Mouse (Mus musculus): Measurements from ENCODE around the gene Olig2. TPM values are rescaled to one million over a fixed set of nuclear protein-coding genes. Genes with fewer than 3 reads are reported as not detected.

Gene Olig2
- 7.1 and 8.6 TPM in 2 replicates for polyA plus RNA-seq (2015; fragmentation: Nextera tagmentation; extraction: Ambion mirVana)

DNA sequence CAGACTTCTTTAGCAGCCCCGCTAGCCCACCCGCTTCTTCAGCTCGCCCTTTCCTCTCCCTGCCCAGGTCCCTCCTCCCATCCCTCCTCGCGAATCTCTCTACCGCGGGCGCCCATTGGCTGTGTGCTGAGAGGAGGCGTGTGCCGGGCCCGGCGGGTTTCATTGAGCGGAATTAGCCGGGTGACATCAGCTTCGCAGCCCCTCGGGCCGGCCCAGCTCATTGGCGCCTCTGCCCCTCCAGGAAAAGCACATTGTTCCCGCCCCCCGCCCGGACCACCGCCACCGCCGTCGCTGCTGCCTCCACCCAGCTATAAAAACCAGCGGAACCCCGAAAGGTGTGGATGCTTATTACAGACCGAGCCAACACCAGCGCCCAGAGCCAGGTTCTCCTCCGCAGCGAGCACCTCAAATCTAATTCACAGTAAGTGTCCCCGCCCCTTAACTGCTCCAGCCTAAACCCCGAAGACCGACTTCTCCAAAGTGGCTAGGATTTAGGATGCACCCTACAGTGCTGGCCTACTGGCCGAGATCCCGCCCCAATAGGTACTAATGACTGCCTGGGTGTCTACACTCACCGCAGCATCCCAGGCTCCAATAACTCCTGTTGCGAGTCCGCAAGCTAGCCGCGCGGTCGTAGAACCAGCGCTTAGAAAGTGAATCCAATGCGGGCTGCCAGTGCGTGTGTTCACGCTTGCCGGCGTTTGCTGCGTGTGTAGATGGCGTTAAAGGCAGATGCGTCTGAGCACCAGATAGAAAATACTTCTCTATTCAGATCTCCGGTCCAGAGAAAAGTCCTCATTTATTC lies at the start of gene Olig2:
TSS of gene Olig2 (plus strand) at position 225 of the 805 bp plus-strand sequence.
- under 1% methylated on average over 53 of the region's 53 CpGs for WGBS
- no peaks in the 10 kb centered on the region for H3K36me3 ChIP-seq
- H3K27ac ChIP-seq (replicated peaks): no peak within 1 kb of the TSS
- peaks cover 60% of the 10 kb centered on the region for H3K4me1 ChIP-seq
- no peaks in the 10 kb centered on the region for H3K9me3 ChIP-seq
- peak within 1 kb of the TSS; percentile 22 for H3K9ac ChIP-seq (replicated peaks)
- ATAC-seq (replicated peaks): peak; percentile 93
- H3K4me2 ChIP-seq (replicated peaks): peak within 1 kb of the TSS; percentile 46
- peaks cover 77% of the 10 kb centered on the region for H3K27me3 ChIP-seq
- H3K4me3 ChIP-seq: peak within 1 kb of the TSS; percentile 39

DNA sequence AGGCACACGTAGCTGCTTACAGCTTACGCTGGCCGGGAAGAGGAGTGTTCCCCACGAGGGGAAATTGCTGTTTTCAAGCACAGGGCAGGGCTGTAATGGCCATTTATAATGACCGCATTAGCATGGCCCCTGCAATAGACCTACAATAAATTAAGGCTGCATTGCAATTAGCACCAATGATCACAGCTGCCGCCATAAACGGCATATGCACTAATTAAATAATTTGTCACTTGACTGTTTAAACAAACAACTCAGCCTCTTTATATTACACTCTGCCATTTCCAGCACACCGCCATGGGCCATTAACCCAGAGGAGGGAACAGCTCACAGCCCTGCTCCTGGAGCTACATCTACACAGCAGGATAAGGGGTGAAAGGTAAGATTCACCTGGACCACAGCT lies 49.4 kb upstream of the Olig2 start:
- H3K4me2 ChIP-seq (replicated peaks): no peak overlapping the region
- peaks cover 46% of the 10 kb centered on the region for H3K4me1 ChIP-seq
- H3K4me3 ChIP-seq: no peak overlapping the region
- 9% methylated on average over 8 of the region's 8 CpGs for WGBS
- H3K9ac ChIP-seq (replicated peaks): no peak overlapping the region
- peak; percentile 31; the same call in 1 of the 2 replicates for ATAC-seq (replicated peaks)
- peaks cover 73% of the 10 kb centered on the region for H3K27me3 ChIP-seq
- no peaks in the 10 kb centered on the region for H3K9me3 ChIP-seq
- no peaks in the 10 kb centered on the region for H3K36me3 ChIP-seq
- no peak overlapping the region for H3K27ac ChIP-seq (replicated peaks)

DNA sequence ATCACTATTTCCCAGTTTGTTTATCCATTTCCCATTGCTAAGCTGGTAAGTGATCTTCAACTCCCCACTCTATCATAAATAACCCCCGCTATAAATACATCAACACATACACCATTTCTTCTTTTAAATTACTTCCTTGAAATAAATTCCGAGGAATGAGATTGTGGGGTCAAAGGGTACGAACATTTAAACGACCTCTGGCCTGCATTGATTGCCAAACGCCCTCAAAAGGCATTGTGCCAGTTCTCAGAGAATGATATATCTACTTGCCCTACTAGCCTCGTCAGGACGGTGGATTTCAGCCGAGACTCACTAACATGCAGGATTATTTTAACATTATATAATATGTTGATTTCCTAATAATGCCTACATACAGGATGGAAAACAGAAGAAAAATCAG lies 38.2 kb upstream of the Olig2 start:
- no peak overlapping the region for H3K9ac ChIP-seq (replicated peaks)
- H3K4me1 ChIP-seq: peaks cover 9% of the 10 kb centered on the region
- H3K27me3 ChIP-seq: peaks cover 41% of the 10 kb centered on the region
- H3K4me2 ChIP-seq (replicated peaks): no peak overlapping the region
- no peaks in the 10 kb centered on the region for H3K9me3 ChIP-seq
- H3K36me3 ChIP-seq: no peaks in the 10 kb centered on the region
- no peak overlapping the region for H3K27ac ChIP-seq (replicated peaks)
- WGBS: 64% methylated on average over 8 of the region's 8 CpGs
- ATAC-seq (replicated peaks): no peak
- no peak overlapping the region for H3K4me3 ChIP-seq

DNA sequence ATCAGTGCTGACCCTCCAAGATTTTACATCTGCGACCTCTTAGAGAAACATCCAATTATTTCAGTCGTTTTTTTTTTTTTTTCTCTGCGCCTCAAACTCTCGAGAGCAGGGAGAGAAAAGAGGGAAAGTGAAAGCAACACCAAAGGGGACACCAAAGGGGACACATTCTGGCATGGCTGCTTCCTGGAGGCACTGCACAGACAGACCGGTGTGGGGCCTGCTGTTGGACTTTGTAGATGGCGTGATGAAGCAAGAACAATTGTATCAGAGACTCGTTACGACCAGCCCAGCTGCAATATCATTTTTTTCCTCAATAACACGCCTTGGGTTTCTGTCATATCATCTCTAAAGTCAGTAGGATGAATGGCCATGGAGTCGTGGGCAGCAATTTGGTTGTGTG lies 37.6 kb upstream of the Olig2 start:
- Histone ChIP-seq H3K4me2 (replicated peaks) (no peak overlapping the region), H3K4me1 (peaks cover 14% of the 10 kb centered on the region), H3K27me3 (peaks cover 35% of the 10 kb centered on the region), H3K9ac (replicated peaks) (no peak overlapping the region), H3K9me3 (no peaks in the 10 kb centered on the region), H3K36me3 (no peaks in the 10 kb centered on the region), H3K27ac (replicated peaks) (no peak overlapping the region), H3K4me3 (no peak overlapping the region)
- WGBS: 60% methylated on average over 10 of the region's 10 CpGs
- ATAC-seq (replicated peaks): no peak

DNA sequence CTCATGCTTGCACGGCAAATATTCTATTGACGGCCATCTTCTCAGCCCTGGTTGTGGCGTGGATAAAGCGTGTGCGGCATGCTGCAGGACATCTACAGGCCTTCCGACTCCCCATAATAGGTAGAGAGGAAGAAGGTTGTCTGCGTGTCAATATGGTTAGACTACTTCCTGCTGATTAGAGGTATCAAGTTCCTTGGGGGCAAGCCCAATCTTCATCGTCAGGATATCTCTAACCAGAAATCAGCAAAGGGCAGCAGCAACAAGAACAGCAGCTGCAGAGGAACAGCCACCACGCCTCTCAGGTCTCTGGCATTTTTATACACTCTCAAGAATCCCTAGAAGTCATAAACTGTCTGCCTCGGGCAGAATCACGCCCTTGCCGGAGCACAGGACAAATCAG lies 37.0 kb upstream of the Olig2 start:
- WGBS: 95% methylated on average over 12 of the region's 12 CpGs
- H3K4me2 ChIP-seq (replicated peaks): no peak overlapping the region
- ATAC-seq (replicated peaks): no peak
- H3K36me3 ChIP-seq: no peaks in the 10 kb centered on the region
- no peak overlapping the region for H3K9ac ChIP-seq (replicated peaks)
- no peaks in the 10 kb centered on the region for H3K9me3 ChIP-seq
- H3K27ac ChIP-seq (replicated peaks): no peak overlapping the region
- no peak overlapping the region for H3K4me3 ChIP-seq
- H3K4me1 ChIP-seq: peaks cover 19% of the 10 kb centered on the region
- H3K27me3 ChIP-seq: peaks cover 31% of the 10 kb centered on the region

DNA sequence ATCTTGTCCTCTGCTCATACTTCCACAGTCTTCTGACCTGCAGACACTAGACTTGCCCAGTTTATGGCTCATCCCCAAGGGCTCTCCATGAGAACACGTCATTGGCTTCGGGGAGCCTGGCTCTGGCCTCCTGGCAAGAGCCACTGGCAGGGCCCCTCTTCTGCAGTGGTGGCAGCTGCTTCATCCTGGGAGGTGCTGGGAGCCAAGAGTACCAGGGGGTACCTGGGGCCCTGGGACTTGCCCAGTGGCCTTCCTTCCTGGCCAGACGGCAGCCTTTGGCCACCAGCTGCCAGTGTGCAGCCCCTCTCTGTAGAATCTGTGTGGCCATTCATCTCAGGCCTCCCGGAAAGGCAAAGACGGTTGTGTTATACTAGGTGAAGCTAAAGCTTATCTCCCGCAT lies 34.0 kb upstream of the Olig2 start:
- no peak overlapping the region for H3K4me2 ChIP-seq (replicated peaks)
- H3K4me3 ChIP-seq: no peak overlapping the region
- H3K9me3 ChIP-seq: no peaks in the 10 kb centered on the region
- no peaks in the 10 kb centered on the region for H3K36me3 ChIP-seq
- H3K27ac ChIP-seq (replicated peaks): peak overlapping the region; percentile 53
- peaks cover 32% of the 10 kb centered on the region; the same call in 1 of the 2 replicates for H3K27me3 ChIP-seq
- H3K4me1 ChIP-seq: peaks cover 22% of the 10 kb centered on the region
- H3K9ac ChIP-seq (replicated peaks): no peak overlapping the region
- WGBS: 48% methylated on average over 6 of the region's 6 CpGs
- peak; percentile 27 for ATAC-seq (replicated peaks)

DNA sequence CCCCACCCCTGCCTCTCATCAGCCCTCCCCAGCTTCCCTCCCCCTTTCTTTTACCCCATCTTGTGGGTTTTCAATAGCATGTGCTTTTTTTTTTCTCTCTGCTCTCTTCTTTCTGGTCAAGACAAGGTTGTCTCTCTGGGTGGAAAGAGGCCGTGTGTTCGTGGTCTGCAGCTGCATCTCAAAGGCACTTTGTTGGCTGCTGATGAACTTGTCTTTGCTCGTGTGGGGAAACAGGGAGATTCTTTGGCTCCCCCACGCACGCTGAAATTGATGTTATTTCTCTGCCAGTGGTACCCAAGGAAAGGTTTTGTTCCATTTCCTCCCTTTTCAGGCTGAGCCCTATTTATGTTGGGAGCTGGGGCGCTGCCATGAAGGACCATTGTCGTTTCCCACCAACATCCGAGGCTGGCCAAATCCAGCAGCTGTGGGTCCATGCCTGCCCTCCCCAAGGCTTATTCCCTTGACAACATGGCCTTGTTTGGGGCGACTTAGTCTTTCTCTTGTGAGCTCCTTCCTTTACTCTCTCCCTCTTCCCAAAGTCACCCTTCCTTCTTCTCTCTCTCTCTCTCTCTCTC lies 33.5 kb upstream of the Olig2 start:
- ATAC-seq (replicated peaks): peak; percentile 73
- Histone ChIP-seq H3K27ac (replicated peaks) (peak overlapping the region; percentile 53), H3K36me3 (no peaks in the 10 kb centered on the region), H3K9me3 (no peaks in the 10 kb centered on the region), H3K4me1 (peaks cover 22% of the 10 kb centered on the region), H3K27me3 (peaks cover 30% of the 10 kb centered on the region; the same call in 1 of the 2 replicates), H3K4me3 (no peak overlapping the region), H3K9ac (replicated peaks) (no peak overlapping the region), H3K4me2 (replicated peaks) (no peak overlapping the region)
- 29% methylated on average over 9 of the region's 9 CpGs for WGBS

DNA sequence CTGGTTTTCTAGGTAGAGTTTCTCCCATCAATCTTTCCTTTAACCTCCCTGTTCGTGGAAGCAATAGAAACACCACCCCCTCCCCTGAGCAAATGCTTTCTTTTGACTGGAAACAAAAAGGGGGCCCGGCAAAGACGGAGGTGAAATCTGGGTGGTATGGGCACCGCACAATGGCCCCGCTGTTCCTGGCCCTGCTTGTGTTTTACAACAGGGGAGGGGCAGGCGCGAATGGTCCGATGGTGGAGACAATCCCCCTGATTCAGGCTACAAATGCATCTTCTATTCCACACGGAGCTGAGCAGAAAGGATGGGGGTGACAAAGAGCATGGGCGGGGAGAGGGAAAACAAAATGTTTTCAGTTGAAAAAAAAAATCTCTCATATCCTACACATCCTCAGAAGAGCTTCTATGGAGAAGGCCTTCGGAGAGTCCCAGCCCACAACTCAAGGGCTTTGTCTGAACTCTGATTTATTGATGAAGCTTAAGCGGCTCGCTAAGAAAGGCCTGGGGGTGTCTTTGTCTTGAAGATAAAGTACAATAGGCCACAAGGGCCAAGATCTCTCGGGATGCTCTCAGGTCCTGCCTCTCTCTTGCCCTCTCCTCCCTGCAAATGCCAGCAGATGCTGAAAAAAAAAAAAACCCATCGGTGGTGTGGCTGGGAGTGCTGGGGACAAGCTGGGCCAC lies 32.4 kb upstream of the Olig2 start:
- ATAC-seq (replicated peaks): peak; percentile 67

DNA sequence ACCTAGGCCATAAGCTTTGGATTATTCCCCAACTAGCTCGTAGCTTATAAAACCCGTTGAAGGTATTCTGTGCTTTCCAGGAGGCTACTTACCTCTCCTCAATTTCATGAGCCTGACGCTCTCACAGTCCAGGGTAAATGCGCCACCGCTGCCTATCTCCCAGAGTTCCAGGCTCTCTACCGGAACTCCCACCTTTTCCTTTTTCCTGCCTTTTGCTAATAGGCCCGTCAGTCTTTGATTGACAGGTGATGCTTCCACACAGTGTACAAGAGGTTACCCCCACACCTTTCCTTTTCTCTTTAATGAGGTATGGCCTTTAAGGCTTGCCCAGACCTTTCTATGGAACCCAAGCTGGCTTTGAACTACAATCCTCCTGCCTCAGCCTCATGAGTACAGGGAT lies 25.4 kb upstream of the Olig2 start:
- Histone ChIP-seq H3K27me3 (no peaks in the 10 kb centered on the region), H3K27ac (replicated peaks) (no peak overlapping the region), H3K4me2 (replicated peaks) (no peak overlapping the region), H3K4me3 (no peak overlapping the region), H3K36me3 (no peaks in the 10 kb centered on the region), H3K4me1 (no peaks in the 10 kb centered on the region), H3K9me3 (no peaks in the 10 kb centered on the region), H3K9ac (replicated peaks) (no peak overlapping the region)
- ATAC-seq (replicated peaks): no peak
- WGBS: 95% methylated on average over 7 of the region's 7 CpGs

More for the DNA sequence above, 32.4 kb upstream of the Olig2 start:
- Histone ChIP-seq H3K9me3 (no peaks in the 10 kb centered on the region), H3K4me2 (replicated peaks) (no peak overlapping the region), H3K27me3 (peaks cover 24% of the 10 kb centered on the region; the same call in 1 of the 2 replicates), H3K4me1 (peaks cover 22% of the 10 kb centered on the region), H3K27ac (replicated peaks) (peak overlapping the region; percentile 53; the same call in 1 of the 2 replicates), H3K9ac (replicated peaks) (no peak overlapping the region), H3K36me3 (no peaks in the 10 kb centered on the region), H3K4me3 (no peak overlapping the region)
- WGBS: 5% methylated on average over 15 of the region's 15 CpGs

DNA sequence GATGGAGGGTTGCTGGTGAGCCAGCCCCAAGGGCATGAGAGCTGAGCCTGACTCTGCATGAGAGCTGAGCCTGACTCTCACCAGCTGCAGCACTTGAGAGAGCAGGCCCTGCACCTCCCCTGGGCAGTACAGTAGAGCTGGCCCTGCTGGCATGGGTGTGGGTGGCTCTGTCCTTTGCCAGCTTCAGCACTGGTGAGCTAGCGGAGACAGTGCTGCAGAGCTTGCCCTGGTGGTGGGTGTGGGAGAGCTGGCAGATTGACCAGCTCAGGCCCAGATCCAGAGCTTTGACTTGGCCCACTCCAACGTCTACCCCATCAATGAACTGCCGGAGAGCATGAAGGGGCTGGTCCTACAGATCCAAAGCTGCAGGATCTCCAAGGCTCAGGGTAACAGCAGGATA lies 22.3 kb upstream of the Olig2 start:
- no peak overlapping the region for H3K9ac ChIP-seq (replicated peaks)
- ATAC-seq (replicated peaks): no peak
- H3K4me3 ChIP-seq: no peak overlapping the region
- 86% methylated on average over 3 of the region's 3 CpGs for WGBS
- 0 out of 2 replicates have a peak, but pooled peaks cover 4% of the 10 kb centered on the region for H3K4me1 ChIP-seq
- H3K27ac ChIP-seq (replicated peaks): no peak overlapping the region
- no peaks in the 10 kb centered on the region for H3K36me3 ChIP-seq
- no peak overlapping the region for H3K4me2 ChIP-seq (replicated peaks)
- no peaks in the 10 kb centered on the region for H3K9me3 ChIP-seq
- peaks cover 13% of the 10 kb centered on the region for H3K27me3 ChIP-seq

DNA sequence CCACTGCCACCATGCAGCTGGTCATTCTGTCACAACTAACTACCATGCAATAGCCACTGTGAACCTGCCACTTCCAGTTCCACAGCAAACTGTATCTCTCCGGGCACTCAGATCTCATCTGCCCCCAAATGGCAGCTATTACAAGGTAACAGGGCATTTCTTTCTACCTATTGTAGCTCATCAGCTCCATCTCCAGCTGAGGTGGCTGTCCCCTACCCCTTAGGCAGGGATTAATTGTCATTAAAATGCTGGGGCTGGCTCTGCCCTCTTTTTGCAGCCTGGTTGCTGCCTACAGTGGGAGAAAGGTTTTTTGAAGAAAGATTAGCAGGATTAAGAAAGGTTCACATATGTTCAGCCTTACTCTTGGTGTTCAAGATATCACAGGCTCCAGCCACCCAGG lies 18.9 kb upstream of the Olig2 start:
- H3K9ac ChIP-seq (replicated peaks): no peak overlapping the region
- H3K9me3 ChIP-seq: no peaks in the 10 kb centered on the region
- no peaks in the 10 kb centered on the region for H3K36me3 ChIP-seq
- WGBS: 31% methylated on average over 1 of the region's 1 CpGs
- H3K4me2 ChIP-seq (replicated peaks): no peak overlapping the region
- no peak overlapping the region for H3K4me3 ChIP-seq
- ATAC-seq (replicated peaks): no peak
- H3K27me3 ChIP-seq: peaks cover 22% of the 10 kb centered on the region
- peaks cover 17% of the 10 kb centered on the region for H3K4me1 ChIP-seq
- no peak overlapping the region for H3K27ac ChIP-seq (replicated peaks)

DNA sequence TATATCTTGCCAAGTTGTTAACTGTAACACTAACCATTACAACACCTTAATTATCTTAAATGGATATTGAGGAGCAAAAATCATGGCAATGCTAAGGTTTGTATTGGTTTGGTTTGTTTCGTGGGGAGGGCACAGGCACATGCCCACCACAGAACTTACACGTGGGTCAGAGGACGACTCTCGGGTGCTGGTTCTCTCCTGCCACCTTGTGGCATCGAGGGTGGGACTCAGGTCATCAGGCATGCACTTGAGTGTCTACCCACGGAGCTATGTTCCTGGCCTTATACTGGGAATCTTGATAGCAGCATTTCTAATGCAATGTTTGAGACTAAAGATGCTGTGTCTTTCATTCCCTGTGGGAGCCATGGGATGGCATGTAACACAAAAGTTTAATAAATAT lies 8.2 kb upstream of the Olig2 start:
- H3K36me3 ChIP-seq: no peaks in the 10 kb centered on the region
- no peak overlapping the region for H3K27ac ChIP-seq (replicated peaks)
- peaks cover 15% of the 10 kb centered on the region for H3K4me1 ChIP-seq
- no peak overlapping the region for H3K4me3 ChIP-seq
- WGBS: 40% methylated on average over 6 of the region's 6 CpGs
- no peaks in the 10 kb centered on the region; the same call in 1 of the 2 replicates for H3K9me3 ChIP-seq
- peaks cover 56% of the 10 kb centered on the region for H3K27me3 ChIP-seq
- no peak for ATAC-seq (replicated peaks)
- no peak overlapping the region for H3K4me2 ChIP-seq (replicated peaks)
- H3K9ac ChIP-seq (replicated peaks): no peak overlapping the region
